Mouse (Mus musculus) CH12.LX (cell line): ENCODE data around the gene Myog. TPM values are rescaled to one million over a fixed set of nuclear protein-coding genes. Genes with fewer than 3 reads are reported as not detected.
A peak's percentile ranks its signal among the peaks of the same experiment; 100 is the strongest.

ENCODE experiments used
- DNase-seq: peaks from one replicate; pipeline ENCODE4 v3.0.0-alpha.2; 2013; ENCODE audit errors: extremely low read depth
- H3K27ac ChIP-seq: 2 replicates; pipeline ENCODE4 v1.5.1; 2012; ENCODE audit warnings: low read depth, mild to moderate bottlenecking, control low read depth, moderate library complexity; ENCODE audit not compliant: insufficient read depth
- H3K27me3 ChIP-seq: replicated peaks from 2 replicates; pipeline ENCODE3; 2012; ENCODE audit warnings: inconsistent platforms
- H3K36me3 ChIP-seq, 2 experiments: replicated peaks in 1 of 2; 2 replicates each; pipeline versions ENCODE3 to v1.6.1; 2012; ENCODE audit warnings: inconsistent platforms in 1 of 2, low read length in 1 of 2, mild to moderate bottlenecking in 1 of 2, mixed read lengths in 1 of 2, moderate library complexity in 1 of 2; ENCODE audit not compliant: control insufficient read depth in 1 of 2, insufficient read depth in 1 of 2
- H3K4me1 ChIP-seq, 2 experiments: 2 replicates each; pipeline ENCODE4 v1.6.1; 2012; ENCODE audit warnings: inconsistent platforms in 1 of 2, moderate library complexity in 1 of 2; ENCODE audit not compliant: insufficient read depth in 2 of 2, control insufficient read depth in 1 of 2
- H3K4me2 ChIP-seq: 2 replicates; pipeline ENCODE4 v1.6.1; 2012; ENCODE audit warnings: low read depth, mild to moderate bottlenecking, control low read depth; ENCODE audit not compliant: poor library complexity, insufficient read depth, severe bottlenecking
- H3K4me3 ChIP-seq, 3 experiments: fragments of 150-350 bp in 1 of 3; sonication (generic) in 1 of 3; replicated peaks in 1 of 3; 2 replicates each; pipeline versions ENCODE3 to v1.5.1; 2011 to 2012; ENCODE audit warnings: low read depth in 2 of 3, low read length in 2 of 3, mild to moderate bottlenecking in 2 of 3, moderate library complexity in 2 of 3, control low read depth in 1 of 3, improper control_type of control experiment in 1 of 3, inconsistent platforms in 1 of 3, mixed read lengths in 1 of 3; ENCODE audit not compliant: poor library complexity in 1 of 3
- H3K79me2 ChIP-seq: replicated peaks from 2 replicates; pipeline ENCODE4 v1.6.1; 2012; ENCODE audit warnings: mild to moderate bottlenecking, moderate library complexity; ENCODE audit not compliant: control insufficient read depth, poor library complexity, insufficient read depth, severe bottlenecking; ENCODE audit errors: extremely low read depth
- H3K9ac ChIP-seq: 2 replicates; pipeline ENCODE4 v1.6.1; 2012; ENCODE audit warnings: low read depth, mild to moderate bottlenecking, control low read depth, moderate library complexity; ENCODE audit not compliant: insufficient read depth
- H3K9me3 ChIP-seq: replicated peaks from 2 replicates; pipeline ENCODE3; 2012; ENCODE audit warnings: low read length, inconsistent platforms, mixed read lengths
- BHLHE40 ChIP-seq: IDR thresholded peaks from 2 replicates; pipeline ENCODE4 v1.6.1; 2011; ENCODE audit warnings: mild to moderate bottlenecking, low read depth, low read length, improper control_type of control experiment
- CHD2 ChIP-seq: IDR thresholded peaks from 2 replicates; pipeline ENCODE4 v1.6.1; 2011; ENCODE audit warnings: low read length, improper control_type of control experiment
- CTCF ChIP-seq, 2 experiments: IDR thresholded peaks in 1 of 2; conservative IDR thresholded peaks in 1 of 2; 2 replicates each; pipeline ENCODE4 v1.5.1; 2011 to 2012; ENCODE audit warnings: low read depth in 2 of 2, low read length in 2 of 2, improper control_type of control experiment in 1 of 2, inconsistent platforms in 1 of 2, mild to moderate bottlenecking in 1 of 2, moderate library complexity in 1 of 2
- JUND ChIP-seq: conservative IDR thresholded peaks from 2 replicates; pipeline ENCODE4 v1.6.1; 2011; ENCODE audit warnings: low read depth, low read length, improper control_type of control experiment
- KAT2A ChIP-seq: IDR thresholded peaks from 2 replicates; pipeline ENCODE4 v1.6.1; 2012; ENCODE audit warnings: low read length, improper control_type of control experiment, inconsistent platforms; ENCODE audit not compliant: insufficient replicate concordance
- MAFK ChIP-seq: IDR thresholded peaks from 2 replicates; pipeline ENCODE4 v1.6.1; 2011; ENCODE audit warnings: low read length, improper control_type of control experiment; ENCODE audit not compliant: insufficient replicate concordance
- MEF2A ChIP-seq: IDR thresholded peaks from 2 replicates; pipeline ENCODE4 v1.6.1; 2014; ENCODE audit warnings: low read depth, mild to moderate bottlenecking, inconsistent platforms, low read length, improper control_type of control experiment, borderline replicate concordance
- PAX5 ChIP-seq: IDR thresholded peaks from 2 replicates; pipeline ENCODE4 v1.6.1; 2012; ENCODE audit warnings: low read length, inconsistent platforms, mixed read lengths
- RAD21 ChIP-seq: IDR thresholded peaks from 2 replicates; pipeline ENCODE4 v1.6.1; 2011; ENCODE audit warnings: low read depth, mild to moderate bottlenecking, low read length, improper control_type of control experiment, moderate library complexity
- SMC3 ChIP-seq: IDR thresholded peaks from 2 replicates; pipeline ENCODE4 v1.6.1; 2011; ENCODE audit warnings: low read depth, low read length, improper control_type of control experiment
- TCF12 ChIP-seq: IDR thresholded peaks from 2 replicates; pipeline ENCODE4 v1.6.1; 2014; ENCODE audit warnings: low read depth, mild to moderate bottlenecking, inconsistent platforms, low read length, improper control_type of control experiment
- USF2 ChIP-seq: conservative IDR thresholded peaks from 2 replicates; pipeline ENCODE4 v1.6.1; 2011; ENCODE audit warnings: low read depth, low read length, improper control_type of control experiment
- dilution Hi-C: fragments of 300-500 bp; cut with MboI; formaldehyde crosslinking; loops from 2 replicates; pipeline ENCODE4 v1.14.3; 2020; ENCODE audit warnings: low sequenced_read_pairs; ENCODE audit not compliant: extremely low pct_unique_long_range_greater_than_20kb, extremely low pct_ligation_motif_present
- in situ Hi-C: fragments of 300-500 bp; cut with MboI; formaldehyde crosslinking; loops from 3 replicates; pipeline ENCODE4 v1.14.3; 2019; ENCODE audit warnings: low sequenced_read_pairs, low pct_ligation_motif_present, low pct_unique_long_range_greater_than_20kb, mixed read lengths
- polyA plus RNA-seq: library from polyadenylated mRNA; unstranded; fragments of >175 nt; gene quantifications from 2 replicates; pipeline ENCODE4 v1.2.1, GENCODE M21; 2012; ENCODE audit warnings: low read depth; ENCODE audit not compliant: insufficient read length
- total RNA-seq, 2 experiments: library from RNA; depleted of rRNA; stranded (reverse); fragments of 300-350 nt in 1 of 2; fragments of >200 nt in 1 of 2; gene quantifications; 2 replicates each; pipeline ENCODE4 v1.2.3; 2012 to 2014

Myog gene
- total and polyA plus RNA-seq, 3 experiments, result not detected

DNA sequence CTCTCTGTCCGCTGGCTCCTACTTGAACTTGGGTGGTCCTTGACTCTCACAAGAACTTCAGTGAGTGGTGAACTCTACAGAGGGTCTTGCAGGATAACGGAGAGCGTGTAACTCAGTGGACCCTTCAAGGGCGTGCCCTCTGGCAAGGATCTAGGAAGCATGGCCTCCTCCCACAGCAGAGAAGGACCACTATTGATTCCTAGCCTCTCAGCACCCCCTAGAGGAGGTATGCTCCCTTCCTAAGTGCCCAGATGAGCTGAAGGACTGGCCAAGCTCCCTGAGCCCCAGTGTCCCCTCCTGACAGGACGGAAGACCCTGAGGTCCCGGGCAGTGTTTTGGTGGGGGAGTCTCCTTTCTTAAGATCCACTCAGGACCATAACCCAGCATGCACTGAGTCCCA is 32.8 kb downstream of the Myog start:
- TF ChIP-seq KAT2A, result no peak
- TF ChIP-seq BHLHE40, result no peak
- TF ChIP-seq SMC3, result peak; percentile 63
- TF ChIP-seq CTCF (conservative IDR thresholded peaks at IDR 0.05 in 1 of 2, IDR thresholded peaks at IDR 0.05 in 1 of 2; ENCODE audit: low read depth in 2 of 2, low read length in 2 of 2), result peak in 1 of 2 experiments; percentile 74; a peak in 2 of 4 replicates
- peak; percentile 78 for TF ChIP-seq RAD21
- TF ChIP-seq PAX5, result no peak
- TF ChIP-seq TCF12, result no peak
- no peak for TF ChIP-seq MAFK
- no peak for TF ChIP-seq USF2
- no peak for TF ChIP-seq MEF2A
- DNase-seq, result no peak
- Histone ChIP-seq H3K9ac (no peak overlapping the region), H3K4me2 (no peak overlapping the region), H3K9me3 (no peaks in the 10 kb centered on the region), H3K36me3 (peaks cover 0 to 8% of the 10 kb centered on the region in 2 experiments), H3K27me3 (no peaks in the 10 kb centered on the region), H3K79me2 (no peaks in the 10 kb centered on the region), H3K27ac (no peak overlapping the region), H3K4me3 (no peak overlapping the region), H3K4me1 (peaks cover 2 to 3% of the 10 kb centered on the region in 2 experiments; a peak in 2 of 4 replicates)
- in situ Hi-C loops, result loop anchor here (5.0 to 25.0 kb wide), 2 partner anchors 170 to 410 kb away; partner anchors contain the start of genes Optc and Prelp
- dilution Hi-C loops, result no loop called here

DNA sequence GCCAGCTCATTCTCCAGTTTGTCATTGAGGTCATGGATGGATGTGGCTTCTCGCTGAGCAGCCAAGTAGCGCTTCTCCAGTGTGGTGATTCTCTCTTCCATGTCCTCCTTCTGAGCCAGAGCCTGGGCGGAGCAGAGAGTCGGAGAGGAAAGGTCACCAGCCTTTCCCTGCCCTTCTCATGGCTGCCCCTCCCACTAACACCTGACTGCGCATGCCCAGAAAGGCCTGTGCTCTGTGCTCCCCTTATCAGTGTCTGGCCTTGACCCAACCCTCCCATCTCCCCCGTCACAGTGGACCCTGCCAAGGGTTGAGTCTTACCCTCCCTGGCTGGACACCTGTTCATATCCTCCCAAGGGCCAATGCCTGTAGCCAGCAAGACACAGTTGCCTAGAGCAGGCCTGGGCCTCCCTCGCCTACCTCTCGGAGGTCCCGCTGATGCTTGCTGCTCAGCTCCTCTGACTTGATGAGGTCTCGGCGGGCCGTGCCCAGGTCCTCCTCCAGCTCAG is 37.1 kb downstream of the Myog start:
- Histone ChIP-seq H3K4me1 (peaks cover 2 to 12% of the 10 kb centered on the region in 2 experiments; a peak in 3 of 4 replicates), H3K27ac (no peak overlapping the region), H3K4me3 (no peak overlapping the region), H3K9ac (no peak overlapping the region), H3K9me3 (no peaks in the 10 kb centered on the region), H3K4me2 (no peak overlapping the region), H3K79me2 (no peaks in the 10 kb centered on the region), H3K27me3 (no peaks in the 10 kb centered on the region), H3K36me3 (peaks cover 0 to 8% of the 10 kb centered on the region in 2 experiments)
- dilution Hi-C loops (no loop called here), in situ Hi-C loops (no loop called here)
- no peak for DNase-seq
- no peak for TF ChIP-seq USF2
- TF ChIP-seq SMC3, result no peak
- no peak for TF ChIP-seq CTCF (conservative IDR thresholded peaks at IDR 0.05 in 1 of 2, IDR thresholded peaks at IDR 0.05 in 1 of 2; ENCODE audit: low read depth in 2 of 2, low read length in 2 of 2)
- TF ChIP-seq CHD2, result no peak
- TF ChIP-seq JUND, result no peak
